Mouse (Mus musculus) neural tube, embryonic 15.5 days (tissue): Measurements from ENCODE around the gene Dlg3. TPM values are rescaled to one million over a fixed set of nuclear protein-coding genes. Genes with fewer than 3 reads are reported as not detected.
A peak's percentile ranks its signal among the peaks of the same experiment; 100 is the strongest.

Experiments
- ATAC-seq: fragments of 200-750 bp; cut with Nextera tagmentation; 2 replicates; pipeline ENCODE4 v1.8.0; 2017; ENCODE audit warnings: mild to moderate bottlenecking, moderate TSS enrichment, moderate library complexity; ENCODE audit not compliant: low FRiP score
- H3K27ac ChIP-seq: fragments of 300-500 bp; sonication (generic); replicated peaks from 2 replicates; pipeline ENCODE4 v1.5.1; 2015; ENCODE audit warnings: mild to moderate bottlenecking, inconsistent platforms
- H3K27me3 ChIP-seq: fragments of 300-500 bp; sonication (generic); replicated peaks from 2 replicates; pipeline ENCODE4 v1.6.1; 2015; ENCODE audit warnings: inconsistent platforms
- H3K36me3 ChIP-seq: fragments of 300-500 bp; sonication (generic); 2 replicates; pipeline ENCODE4 v1.6.1; 2015; ENCODE audit warnings: inconsistent platforms
- H3K4me1 ChIP-seq: fragments of 300-500 bp; sonication (generic); 2 replicates; pipeline ENCODE4 v1.6.1; 2015; ENCODE audit warnings: inconsistent platforms
- H3K4me2 ChIP-seq: fragments of 300-500 bp; sonication (generic); 2 replicates; pipeline ENCODE4 v1.6.1; 2015; ENCODE audit warnings: inconsistent platforms, mild to moderate bottlenecking, moderate library complexity
- H3K4me3 ChIP-seq: fragments of 300-500 bp; sonication (generic); replicated peaks from 2 replicates; pipeline ENCODE4 v1.5.1; 2015; ENCODE audit warnings: mild to moderate bottlenecking, inconsistent platforms
- H3K9ac ChIP-seq: fragments of 300-500 bp; sonication (generic); replicated peaks from 2 replicates; pipeline ENCODE4 v1.6.1; 2015; ENCODE audit warnings: mild to moderate bottlenecking, inconsistent platforms
- H3K9me3 ChIP-seq: fragments of 300-500 bp; sonication (generic); replicated peaks from 2 replicates; pipeline ENCODE4 v1.6.1; 2016; ENCODE audit warnings: inconsistent platforms
- WGBS: fragments of 180-500 bp; shearing (Covaris S2); methylation state at CpG from one replicate; pipeline ENCODE4 v1.1.7; 2015; ENCODE audit warnings: mixed read lengths; 5-methylcytosine and 5-hydroxymethylcytosine counted together
- polyA plus RNA-seq: library from polyadenylated mRNA; unstranded; fragments of >200 nt; fragmentation: Nextera tagmentation; extraction: Ambion mirVana; gene quantifications from 2 replicates; pipeline ENCODE4 v1.2.1, GENCODE M21; 2015

The Dlg3 gene
- polyA plus RNA-seq, 1 experiment from 2014 or later = 5.5 TPM

DNA sequence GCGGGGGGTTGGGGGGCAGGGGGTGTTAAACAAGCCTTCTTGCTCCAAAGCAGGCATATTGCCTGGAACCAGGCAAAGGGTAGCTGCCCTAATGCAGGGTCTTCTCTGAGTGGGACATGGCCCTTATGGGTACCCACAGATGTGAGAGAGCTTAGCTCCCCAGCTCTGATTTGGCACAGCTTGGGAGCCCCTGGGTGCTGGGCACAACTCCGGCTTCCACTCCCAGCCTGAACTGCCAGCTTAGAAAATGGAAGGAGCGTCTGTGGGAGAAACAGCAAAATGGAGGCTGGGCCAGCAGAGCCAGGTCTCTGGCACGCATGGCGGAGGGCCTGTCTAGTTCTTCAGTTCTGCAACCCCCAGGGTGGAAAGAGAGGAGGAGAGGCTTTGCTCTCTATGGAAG, 1.8 kb downstream of the Dlg3 start:
- H3K4me2 ChIP-seq = peak overlapping the region; percentile 59
- H3K27ac ChIP-seq = peak overlapping the region; percentile 90
- WGBS = 64% methylated on average over 5 of the region's 5 CpGs
- ATAC-seq = no peak
- no peaks in the 10 kb centered on the region for H3K36me3 ChIP-seq
- H3K4me3 ChIP-seq = peak overlapping the region; percentile 61
- no peaks in the 10 kb centered on the region for H3K27me3 ChIP-seq
- no peaks in the 10 kb centered on the region for H3K9me3 ChIP-seq
- peaks cover 10% of the 10 kb centered on the region; the same call in 1 of the 2 replicates for H3K4me1 ChIP-seq
- H3K9ac ChIP-seq = peak overlapping the region; percentile 64

DNA sequence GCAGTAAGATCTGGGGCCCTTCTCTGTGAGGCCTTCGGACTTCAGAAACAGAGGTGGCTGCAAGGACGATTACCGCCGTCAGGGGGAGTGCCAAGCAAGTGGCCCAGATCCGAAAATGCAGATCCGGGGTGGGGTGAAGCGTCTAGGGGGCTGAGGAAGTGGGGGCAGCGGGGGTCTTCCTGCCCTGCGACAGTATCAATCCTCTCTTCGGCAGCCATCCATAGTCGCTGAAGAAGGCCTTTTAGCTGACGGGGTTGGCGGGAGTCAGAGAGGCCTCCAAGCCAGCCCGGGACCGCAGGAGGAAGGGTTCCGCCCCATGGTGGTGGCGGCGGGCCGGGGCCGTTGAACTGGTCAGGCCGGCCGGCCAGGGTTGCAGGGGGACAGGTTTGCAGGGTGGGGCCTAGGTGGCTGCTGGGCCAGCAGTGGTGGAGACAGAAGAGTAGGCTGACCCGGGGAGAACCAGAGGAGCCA, 6.9 kb downstream of the Dlg3 start:
- Histone ChIP-seq H3K27ac (no peak overlapping the region), H3K9me3 (no peaks in the 10 kb centered on the region), H3K9ac (peak overlapping the region; percentile 30), H3K4me3 (peak overlapping the region; percentile 28), H3K27me3 (no peaks in the 10 kb centered on the region), H3K4me2 (peak overlapping the region; percentile 44), H3K36me3 (no peaks in the 10 kb centered on the region), H3K4me1 (peaks cover 25% of the 10 kb centered on the region; the same call in 1 of the 2 replicates)
- ATAC-seq = no peak
- 7% methylated on average over 23 of the region's 23 CpGs for WGBS

DNA sequence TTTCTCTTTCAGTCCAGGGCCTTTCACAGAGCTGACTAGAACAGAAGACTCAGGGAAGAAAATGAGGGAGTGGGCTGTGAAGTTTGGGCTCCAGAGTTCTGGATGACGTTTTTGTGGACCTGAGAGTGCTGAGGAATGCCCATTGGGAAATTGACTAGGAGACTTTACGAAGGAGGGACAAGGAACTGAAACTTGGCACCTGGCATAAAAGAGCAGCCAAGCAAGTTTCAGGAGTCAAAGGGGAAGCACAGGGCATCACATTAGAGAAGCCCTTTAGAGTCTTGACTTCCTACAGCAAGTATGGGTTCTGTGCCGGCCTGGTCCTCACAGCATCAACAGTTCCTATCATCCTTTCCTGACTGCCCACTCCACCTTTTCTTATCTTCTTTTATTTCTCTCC, 7.9 kb downstream of the Dlg3 start:
- no peak for ATAC-seq
- no peaks in the 10 kb centered on the region for H3K27me3 ChIP-seq
- no peak overlapping the region for H3K9ac ChIP-seq
- peaks cover 22% of the 10 kb centered on the region; the same call in 1 of the 2 replicates for H3K4me1 ChIP-seq
- H3K36me3 ChIP-seq = no peaks in the 10 kb centered on the region
- no peaks in the 10 kb centered on the region for H3K9me3 ChIP-seq
- H3K4me2 ChIP-seq = no peak overlapping the region
- no peak overlapping the region for H3K4me3 ChIP-seq
- 80% methylated on average over 3 of the region's 3 CpGs for WGBS
- no peak overlapping the region for H3K27ac ChIP-seq

DNA sequence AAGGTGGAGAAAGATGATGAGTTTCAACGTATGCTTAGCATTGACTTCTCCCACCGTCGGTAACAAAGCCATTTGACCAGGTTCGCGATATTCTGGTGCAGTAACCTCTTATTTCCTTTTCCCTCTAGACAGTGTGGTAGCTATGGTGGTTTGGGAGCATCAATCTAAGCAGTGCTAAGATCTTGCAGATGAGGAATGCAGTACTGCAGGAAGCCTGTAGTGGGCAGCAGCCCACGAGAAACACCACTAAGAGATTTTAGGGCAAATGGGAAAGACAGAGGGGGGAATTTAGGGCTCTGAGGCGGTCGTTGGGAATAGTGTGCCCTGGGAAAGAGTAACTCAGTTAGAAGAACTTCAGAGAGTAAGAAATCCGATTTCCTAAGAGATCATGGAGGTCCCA, 9.0 kb downstream of the Dlg3 start:
- Histone ChIP-seq H3K9ac (no peak overlapping the region), H3K9me3 (no peaks in the 10 kb centered on the region), H3K4me3 (peak overlapping the region; percentile 38), H3K27ac (peak overlapping the region; percentile 56), H3K27me3 (no peaks in the 10 kb centered on the region), H3K4me1 (peaks cover 16% of the 10 kb centered on the region; the same call in 1 of the 2 replicates), H3K36me3 (no peaks in the 10 kb centered on the region), H3K4me2 (peak overlapping the region; percentile 50)
- 19% methylated on average over 9 of the region's 9 CpGs for WGBS
- peak; percentile 53; the same call in 1 of the 2 replicates for ATAC-seq

DNA sequence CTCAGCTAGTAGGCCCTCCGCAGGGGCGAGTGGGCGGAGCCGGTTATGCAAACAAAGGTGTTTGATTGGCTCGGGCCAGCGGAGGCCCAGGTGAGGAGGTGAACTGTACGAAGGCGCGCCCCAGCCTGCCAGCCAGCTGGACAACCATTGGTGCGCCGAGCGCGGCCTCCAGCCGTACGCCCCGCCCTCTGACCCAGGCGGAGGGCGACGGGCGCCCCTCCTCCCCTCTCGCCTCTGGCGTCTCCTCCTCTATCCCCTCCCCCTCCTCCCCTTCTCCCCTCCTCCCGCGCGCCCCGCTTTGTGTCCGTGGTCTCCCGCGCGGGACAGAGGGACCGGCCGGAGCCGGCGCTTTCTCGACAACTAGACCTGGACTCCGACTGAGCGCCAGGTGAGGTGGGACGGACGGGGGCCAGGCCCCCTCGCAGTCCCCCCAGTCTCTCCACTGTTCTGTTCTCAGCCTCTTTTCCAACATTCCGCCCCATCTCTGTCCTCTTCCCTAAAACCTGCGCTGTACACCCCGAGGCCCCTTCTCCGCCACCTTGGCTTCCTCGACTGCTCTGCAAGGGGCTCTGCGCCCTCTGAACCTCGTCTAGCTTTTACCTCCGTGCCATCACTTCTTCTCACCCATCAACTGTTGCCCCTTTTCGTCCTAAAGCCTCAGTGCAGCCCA, 9.6 kb downstream of the Dlg3 start:
- 26% methylated on average over 25 of the region's 49 CpGs for WGBS

DNA sequence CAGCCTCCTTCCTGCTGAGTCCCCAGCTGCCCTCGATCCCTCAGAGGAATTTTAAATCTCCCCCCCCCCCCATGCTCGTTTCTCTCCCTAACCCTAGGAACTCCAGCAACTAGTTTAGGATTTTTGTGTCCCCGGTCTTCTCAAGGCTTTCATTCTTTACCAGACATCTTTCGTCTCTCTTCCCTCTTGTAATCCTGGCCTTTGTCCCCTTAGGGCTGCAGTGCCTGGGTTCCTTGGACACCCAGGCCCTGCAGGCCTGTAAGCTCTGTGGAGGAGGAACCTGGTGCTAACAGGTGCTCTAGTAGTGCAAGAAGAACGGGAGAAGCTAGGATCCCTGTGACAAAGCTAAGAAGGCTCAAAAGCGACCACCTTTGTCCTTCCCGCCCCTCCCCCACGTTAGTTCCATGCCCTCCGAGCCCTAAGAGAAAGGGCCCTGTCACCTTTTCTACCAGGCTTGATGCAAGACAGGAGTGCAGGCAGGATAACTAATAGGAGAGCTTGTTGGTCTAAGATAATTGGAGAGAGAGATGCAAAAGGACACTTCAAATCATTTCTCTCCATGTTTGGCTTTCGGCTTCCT, 10.2 kb downstream of the Dlg3 start:
- no peaks in the 10 kb centered on the region for H3K36me3 ChIP-seq
- WGBS = 18% methylated on average over 10 of the region's 10 CpGs
- peaks cover 16% of the 10 kb centered on the region; the same call in 1 of the 2 replicates for H3K4me1 ChIP-seq
- H3K27me3 ChIP-seq = no peaks in the 10 kb centered on the region
- H3K27ac ChIP-seq = no peak overlapping the region
- H3K4me3 ChIP-seq = peak overlapping the region; percentile 38
- peak overlapping the region; percentile 26; the same call in 1 of the 2 replicates for H3K9ac ChIP-seq
- H3K9me3 ChIP-seq = no peaks in the 10 kb centered on the region
- no peak for ATAC-seq
- H3K4me2 ChIP-seq = peak overlapping the region; percentile 50

More for the DNA sequence above, 9.6 kb downstream of the Dlg3 start:
- peak overlapping the region; percentile 56 for H3K27ac ChIP-seq
- no peaks in the 10 kb centered on the region for H3K27me3 ChIP-seq
- H3K4me3 ChIP-seq = peak overlapping the region; percentile 38
- peak overlapping the region; percentile 50 for H3K4me2 ChIP-seq
- ATAC-seq = peak; percentile 79
- peaks cover 16% of the 10 kb centered on the region; the same call in 1 of the 2 replicates for H3K4me1 ChIP-seq
- peak overlapping the region; percentile 26; the same call in 1 of the 2 replicates for H3K9ac ChIP-seq
- H3K9me3 ChIP-seq = no peaks in the 10 kb centered on the region
- H3K36me3 ChIP-seq = no peaks in the 10 kb centered on the region

DNA sequence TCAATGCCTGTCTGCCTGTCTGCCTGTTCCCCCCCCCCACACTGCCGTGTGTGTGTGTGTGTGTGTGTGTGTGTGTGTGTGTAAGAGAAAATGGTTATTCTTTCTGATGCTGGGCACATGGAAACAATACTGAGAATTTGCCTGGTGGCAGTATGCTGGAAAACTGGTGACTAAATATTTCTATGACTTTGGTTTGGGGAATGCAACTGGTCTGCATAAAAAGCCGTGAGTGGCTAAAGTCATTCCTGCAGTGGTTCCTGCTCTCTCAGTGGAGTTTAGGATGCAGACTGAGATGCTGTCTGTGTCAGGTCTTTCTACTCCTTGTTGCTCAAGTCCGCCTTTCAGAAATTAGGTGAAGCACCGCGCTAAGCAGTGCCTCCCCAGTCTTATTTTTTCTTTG, 10.9 kb downstream of the Dlg3 start:
- H3K4me1 ChIP-seq = peaks cover 16% of the 10 kb centered on the region; the same call in 1 of the 2 replicates
- no peaks in the 10 kb centered on the region for H3K36me3 ChIP-seq
- no peak for ATAC-seq
- H3K9ac ChIP-seq = no peak overlapping the region
- H3K27me3 ChIP-seq = no peaks in the 10 kb centered on the region
- H3K4me3 ChIP-seq = no peak overlapping the region
- WGBS = 35% methylated on average over 5 of the region's 5 CpGs
- H3K9me3 ChIP-seq = no peaks in the 10 kb centered on the region
- H3K4me2 ChIP-seq = peak overlapping the region; percentile 50
- no peak overlapping the region for H3K27ac ChIP-seq

DNA sequence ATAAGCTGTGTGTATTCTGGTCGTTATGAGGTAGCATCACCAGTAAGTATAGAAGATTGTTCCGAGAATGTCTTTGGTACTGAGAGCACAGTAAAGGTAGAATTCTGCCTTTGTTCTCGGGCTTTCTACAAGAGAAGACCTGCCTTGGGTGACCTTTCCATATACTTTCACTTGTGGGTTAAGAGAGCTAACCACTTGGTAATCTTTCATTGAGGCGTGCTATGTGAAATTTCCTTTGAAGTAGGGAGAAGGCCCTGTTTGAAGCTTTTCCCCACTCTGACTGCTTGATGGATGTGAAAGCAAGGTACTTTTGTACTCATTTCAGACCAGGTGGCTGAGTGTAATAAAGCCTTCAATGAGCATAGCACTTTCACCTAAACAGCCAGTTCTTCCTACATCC, 21.8 kb downstream of the Dlg3 start:
- Histone ChIP-seq H3K4me2 (no peak overlapping the region), H3K4me3 (no peak overlapping the region), H3K27ac (no peak overlapping the region), H3K9me3 (no peaks in the 10 kb centered on the region), H3K27me3 (no peaks in the 10 kb centered on the region), H3K4me1 (no peaks in the 10 kb centered on the region), H3K36me3 (peaks cover 2% of the 10 kb centered on the region; the same call in 1 of the 2 replicates), H3K9ac (no peak overlapping the region)
- no peak for ATAC-seq
- WGBS = 80% methylated on average over 4 of the region's 4 CpGs

DNA sequence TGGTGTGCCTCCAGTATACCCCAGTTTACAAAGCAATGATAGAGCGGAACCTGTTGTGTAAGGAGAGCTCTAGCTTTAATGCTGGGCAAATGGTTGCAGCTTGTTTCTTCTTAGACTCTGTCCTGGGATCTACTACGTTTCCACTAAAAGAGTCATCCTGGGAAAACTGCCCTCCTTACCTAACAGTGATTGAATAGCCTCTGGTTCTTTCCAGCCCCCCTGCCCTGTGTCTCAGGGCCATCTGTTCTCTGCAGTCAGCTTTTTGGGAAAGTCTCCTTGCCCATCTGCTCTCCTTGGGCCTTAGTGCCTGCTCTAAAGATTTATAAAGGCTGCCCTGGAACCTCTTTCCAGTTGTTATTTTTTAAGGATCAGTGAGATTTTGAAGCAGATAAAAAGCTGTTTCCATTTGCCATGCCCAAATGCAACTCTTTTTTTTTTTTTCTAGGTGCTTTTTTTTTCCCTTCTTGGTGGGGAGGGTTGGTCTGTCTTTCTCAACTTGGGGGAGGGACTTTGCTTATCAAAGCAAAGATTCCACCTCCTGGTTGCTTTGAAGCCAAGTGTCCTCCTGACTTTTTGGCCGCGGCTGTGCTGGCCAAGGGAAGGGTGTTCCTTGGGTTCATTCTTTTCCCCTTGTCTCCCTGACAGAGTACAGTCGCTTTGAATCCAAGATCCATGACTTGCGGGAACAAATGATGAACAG, 28.7 kb downstream of the Dlg3 start:
- no peak overlapping the region for H3K27ac ChIP-seq
- H3K9me3 ChIP-seq = no peaks in the 10 kb centered on the region
- no peaks in the 10 kb centered on the region for H3K4me1 ChIP-seq
- no peak overlapping the region for H3K9ac ChIP-seq
- H3K36me3 ChIP-seq = peaks cover 14% of the 10 kb centered on the region; the same call in 1 of the 2 replicates
- no peak overlapping the region for H3K4me3 ChIP-seq
- no peaks in the 10 kb centered on the region for H3K27me3 ChIP-seq
- H3K4me2 ChIP-seq = no peak overlapping the region
- ATAC-seq = no peak
- WGBS = 70% methylated on average over 6 of the region's 6 CpGs

DNA sequence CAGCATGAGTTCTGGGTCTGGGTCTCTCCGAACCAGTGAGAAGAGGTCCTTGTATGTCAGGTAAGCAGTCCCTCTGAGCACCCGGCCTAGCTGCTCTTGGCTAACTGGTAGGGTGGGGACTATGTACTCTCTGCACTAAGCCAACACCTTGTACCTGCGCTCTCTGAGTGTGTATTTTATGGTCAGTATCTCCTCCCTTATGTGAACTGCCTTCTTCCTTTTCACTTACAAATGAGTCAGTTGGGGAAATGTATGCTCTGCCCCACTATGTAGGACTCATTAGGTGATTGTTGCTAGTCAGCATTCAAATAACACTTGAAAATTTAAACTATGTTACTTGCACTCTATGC, 29.2 kb downstream of the Dlg3 start:
- H3K27me3 ChIP-seq = no peaks in the 10 kb centered on the region
- no peak overlapping the region for H3K4me2 ChIP-seq
- ATAC-seq = no peak
- H3K36me3 ChIP-seq = peaks cover 14% of the 10 kb centered on the region; the same call in 1 of the 2 replicates
- no peaks in the 10 kb centered on the region for H3K4me1 ChIP-seq
- H3K4me3 ChIP-seq = no peak overlapping the region
- no peaks in the 10 kb centered on the region for H3K9me3 ChIP-seq
- WGBS = 82% methylated on average over 3 of the region's 3 CpGs
- no peak overlapping the region for H3K9ac ChIP-seq
- H3K27ac ChIP-seq = no peak overlapping the region

DNA sequence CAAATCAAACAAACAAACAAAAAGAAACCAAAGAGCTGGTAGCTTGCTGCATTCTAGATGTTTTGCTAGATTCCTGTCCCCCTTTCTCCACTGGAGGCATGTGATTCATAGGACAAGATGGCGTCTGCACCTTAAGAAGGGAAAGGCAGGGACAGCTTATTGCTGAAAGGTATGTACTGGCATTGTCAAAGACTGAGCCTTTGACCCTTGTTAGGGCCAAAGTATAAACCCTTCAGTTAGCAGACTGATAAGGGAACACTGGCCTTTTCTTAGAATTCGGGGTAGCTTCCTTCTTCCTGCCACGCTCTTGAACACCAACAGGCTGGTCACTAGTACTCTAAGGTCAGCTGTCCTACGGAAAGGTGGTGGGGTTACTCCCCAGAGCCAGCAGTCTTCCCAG, 29.8 kb downstream of the Dlg3 start:
- Histone ChIP-seq H3K27me3 (no peaks in the 10 kb centered on the region), H3K4me1 (no peaks in the 10 kb centered on the region), H3K36me3 (peaks cover 14% of the 10 kb centered on the region; the same call in 1 of the 2 replicates), H3K9me3 (no peaks in the 10 kb centered on the region), H3K4me3 (no peak overlapping the region), H3K27ac (no peak overlapping the region), H3K4me2 (no peak overlapping the region), H3K9ac (no peak overlapping the region)
- WGBS = 50% methylated on average over 4 of the region's 4 CpGs
- no peak for ATAC-seq
